Mouse (Mus musculus) liver, postnatal 0 days (tissue): ENCODE measurements around the gene Myrf.

ENCODE experiments used
- CTCF ChIP-seq: sonication (generic); IDR thresholded peaks from 2 replicates; pipeline ENCODE4 v1.5.1; 2016; ENCODE audit warnings: antibody characterized with exemption, low read depth
- EP300 ChIP-seq: IDR thresholded peaks from 2 replicates; pipeline ENCODE4 v1.6.1; 2016; ENCODE audit warnings: antibody characterized with exemption, low read depth, mild to moderate bottlenecking

GRCm38 (mm10) chr19:10274056-10274455, 33.5 kb upstream of the Myrf start:
- no peak for TF ChIP-seq CTCF
- no peak for TF ChIP-seq EP300
